Mouse (Mus musculus): ENCODE data around the gene Abca4. TPM values are rescaled to one million over a fixed set of nuclear protein-coding genes. Genes with fewer than 3 reads are reported as not detected.

The Abca4 gene
- polyA plus RNA-seq (2014; fragmentation: Illumina TruSeq; extraction: RNeasy Lipid Tissue Mini Kit (QIAGEN cat#74804); ENCODE audit: low read depth, low replicate concordance), result 2.1 TPM

GRCm38 (mm10) chr3:122043799-122044547 lies at the start of gene Abca4:
Gene Abca4 (plus strand): TSS chr3:122044443.

Other genes with a start within 250 kb of the Abca4 start
- 75.4 TPM for gene Abcd3, start 229.1 kb upstream of the Abca4 start, polyA plus RNA-seq (2014; fragmentation: Illumina TruSeq; extraction: RNeasy Lipid Tissue Mini Kit (QIAGEN cat#74804); ENCODE audit: low read depth, low replicate concordance)
- 74.9 TPM for gene Arhgap29, start 91.9 kb upstream of the Abca4 start, polyA plus RNA-seq (2014; fragmentation: Illumina TruSeq; extraction: RNeasy Lipid Tissue Mini Kit (QIAGEN cat#74804); ENCODE audit: low read depth, low replicate concordance)
- gene Gclm, start 201.1 kb downstream of the Abca4 start, polyA plus RNA-seq (2014; fragmentation: Illumina TruSeq; extraction: RNeasy Lipid Tissue Mini Kit (QIAGEN cat#74804); ENCODE audit: low read depth, low replicate concordance), result 122 TPM
- gene Dnttip2, start 229.9 kb downstream of the Abca4 start, polyA plus RNA-seq (2014; fragmentation: Illumina TruSeq; extraction: RNeasy Lipid Tissue Mini Kit (QIAGEN cat#74804); ENCODE audit: low read depth, low replicate concordance), result 25.2 TPM
- 29.4 TPM for gene Bcar3, start 249.7 kb downstream of the Abca4 start, polyA plus RNA-seq (2014; fragmentation: Illumina TruSeq; extraction: RNeasy Lipid Tissue Mini Kit (QIAGEN cat#74804); ENCODE audit: low read depth, low replicate concordance)